Mouse (Mus musculus) gastrocnemius, postnatal 36 days (tissue): ENCODE measurements around the gene Ltk. TPM values are rescaled to one million over a fixed set of nuclear protein-coding genes. Genes with fewer than 3 reads are reported as not detected.
"Not testable (repeated sequence)": the region's sequence is repeated elsewhere in the genome, so short reads cannot be mapped to it uniquely, and the experiment has no call there.

Experiments used
- DNase-seq, 2 experiments: peaks; one replicate each; pipeline ENCODE4 v3.0.0; 2022
- intact Hi-C: fragments of 180-260 bp; cut with DNase I; formaldehyde crosslinking; loops from one replicate; pipeline ENCODE4 v1.15.1; 2025
- total RNA-seq, 2 experiments: library from RNA; stranded (reverse); gene quantifications; 2 replicates each; pipeline ENCODE4 v1.2.3; 2021

The Ltk gene
- total RNA-seq, 2 experiments from 2014 or later, result not detected

- no peak for DNase-seq
- intact Hi-C loops, result no loop called here
Observed at GRCm38 (mm10) chr2:119758844-119759835, 1.1 kb downstream of the Ltk start.

- no peak for DNase-seq
Observed at GRCm38 (mm10) chr2:119758101-119758843, 2.0 kb downstream of the Ltk start.

GRCm38 (mm10) chr2:119757601-119758100 is 2.6 kb downstream of the Ltk start:
- DNase-seq, result no peak
- intact Hi-C loops, result no loop called here

More at GRCm38 (mm10) chr2:119758101-119758843, 2.0 kb downstream of the Ltk start:
- intact Hi-C loops, result no loop called here

GRCm38 (mm10) chr2:119749260-119749659 is 11.0 kb downstream of the Ltk start:
- DNase-seq, result no peak
- intact Hi-C loops, result no loop called here

- intact Hi-C loops, result no loop called here
- DNase-seq, result no peak
Observed at GRCm38 (mm10) chr2:119747554-119747953, 12.7 kb downstream of the Ltk start.

GRCm38 (mm10) chr2:119745281-119745680 is 14.9 kb downstream of the Ltk start:
- intact Hi-C loops, result loop anchor here (2.0 kb wide), 1 partner anchor 50 kb away; no protein-coding TSS in a partner anchor
- no peak for DNase-seq

- no peak for DNase-seq
- intact Hi-C loops, result loop anchor here (2.0 kb wide), 1 partner anchor 50 kb away; no protein-coding TSS in a partner anchor
Observed at GRCm38 (mm10) chr2:119744163-119745111, 15.8 kb downstream of the Ltk start.

GRCm38 (mm10) chr2:119743808-119744162 is 16.4 kb downstream of the Ltk start:
- intact Hi-C loops, result loop anchor here (2.0 kb wide), 1 partner anchor 51 kb away; no protein-coding TSS in a partner anchor
- no peak for DNase-seq

- DNase-seq, result no peak
- intact Hi-C loops, result no loop called here
Observed at GRCm38 (mm10) chr2:119743176-119743807, 16.9 kb downstream of the Ltk start.

- intact Hi-C loops, result no loop called here
- peak in 1 of 2 experiments; percentile 25 for DNase-seq
Observed at GRCm38 (mm10) chr2:119742461-119743175, 17.6 kb downstream of the Ltk start.

- intact Hi-C loops, result no loop called here
- DNase-seq, result peak in 1 of 2 experiments; percentile 47
Observed at GRCm38 (mm10) chr2:119741581-119742411, 18.4 kb downstream of the Ltk start, which contains the start of gene Itpka. TSS of gene Itpka (plus strand) at chr2:119742337.

- no peak for DNase-seq
- intact Hi-C loops, result no loop called here
Observed at GRCm38 (mm10) chr2:119740567-119740966, 19.7 kb downstream of the Ltk start.

GRCm38 (mm10) chr2:119737124-119737523 is 23.1 kb downstream of the Ltk start:
- intact Hi-C loops, result no loop called here

GRCm38 (mm10) chr2:119730735-119731134 is 29.5 kb downstream of the Ltk start:
- no peak for DNase-seq
- intact Hi-C loops, result no loop called here

More at GRCm38 (mm10) chr2:119737124-119737523, 23.1 kb downstream of the Ltk start:
- no peak for DNase-seq

GRCm38 (mm10) chr2:119727762-119728416 is 32.3 kb downstream of the Ltk start:
- DNase-seq, result no peak
- intact Hi-C loops, result no loop called here

GRCm38 (mm10) chr2:119721070-119721469 is 39.2 kb downstream of the Ltk start:
- DNase-seq, result no peak
- intact Hi-C loops, result no loop called here

- intact Hi-C loops, DNase-seq: not testable (repeated sequence)
Observed at GRCm38 (mm10) chr2:119715868-119716267, 44.4 kb downstream of the Ltk start.
